Mouse (Mus musculus): ENCODE measurements around the gene Prtg.

GRCm38 (mm10) chr9:72867434-72867833 is 60.8 kb downstream of the Prtg start:
- TF ChIP-seq USF2 (conservative IDR thresholded peaks at IDR 0.05; ENCODE audit: low read depth, low read length) (no peak), POLR2A (IDR thresholded peaks at IDR 0.05; ENCODE audit: low read depth, low read length) (no peak), ZMIZ1 (IDR thresholded peaks at IDR 0.05; ENCODE audit: low read depth, low read length) (no peak), ZNF384 (IDR thresholded peaks at IDR 0.05; ENCODE audit: low read depth, low read length) (no peak), CTCF (conservative IDR thresholded peaks at IDR 0.05 in 1 of 2, IDR thresholded peaks at IDR 0.05 in 1 of 2; ENCODE audit: low read depth in 2 of 2, low read length in 2 of 2) (no peak), GABPA (IDR thresholded peaks at IDR 0.05; ENCODE audit: insufficient replicate concordance, low read depth, low read length) (no peak), IRF4 (IDR thresholded peaks at IDR 0.05; ENCODE audit: low read depth, low read length) (no peak), E2F4 (IDR thresholded peaks at IDR 0.05; ENCODE audit: insufficient replicate concordance, low read depth, low read length) (no peak), BHLHE40 (IDR thresholded peaks at IDR 0.05; ENCODE audit: low read depth, low read length) (no peak)

Measured in CH12.LX (cell line).